Mouse (Mus musculus): Measurements from ENCODE around the gene Ptprr. TPM values are rescaled to one million over a fixed set of nuclear protein-coding genes. Genes with fewer than 3 reads are reported as not detected.

Gene Ptprr
- polyA plus RNA-seq, 1 experiment = 0.04 TPM

DNA sequence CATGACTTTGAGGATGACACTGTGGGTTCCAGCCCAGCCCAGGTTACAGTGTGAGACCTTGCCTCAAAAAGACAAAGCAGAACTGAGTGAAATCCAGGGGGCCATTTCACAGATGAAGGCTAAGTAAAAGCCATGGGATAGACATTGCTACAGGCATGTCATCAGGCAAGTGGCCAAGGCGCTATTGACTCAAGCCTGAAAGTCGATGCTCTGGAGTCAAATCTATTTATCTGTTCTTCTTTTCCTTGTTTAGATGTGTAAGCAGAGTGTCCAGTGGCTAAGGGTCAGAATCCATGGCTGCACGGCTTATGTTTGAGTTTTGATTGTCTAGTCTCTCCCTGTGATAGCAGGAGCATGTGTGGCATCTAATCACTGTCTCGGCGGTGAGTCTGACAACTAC is 60.6 kb downstream of the Ptprr start:
- TF ChIP-seq USF1 (IDR thresholded peaks at IDR 0.05; ENCODE audit: low read depth) (no peak), MYOD1 (IDR thresholded peaks at IDR 0.05; ENCODE audit: control insufficient read depth, insufficient read length, low read depth) (no peak), CTCF (IDR thresholded peaks at IDR 0.05; ENCODE audit: control insufficient read depth, insufficient read depth, insufficient read length) (no peak), FOSL1 (IDR thresholded peaks at IDR 0.05; ENCODE audit: insufficient read depth, low read length, poor library complexity, severe bottlenecking) (no peak)
- no peak overlapping the region for H3K4me3 ChIP-seq (ENCODE audit: insufficient read depth, poor library complexity, severe bottlenecking)
- H3K79me2 ChIP-seq (ENCODE audit: control insufficient read depth, insufficient read depth) = no peaks in the 10 kb centered on the region
- H3ac ChIP-seq (ENCODE audit: control insufficient read depth, insufficient read length, low read depth) = no peak overlapping the region
- H3K36me3 ChIP-seq (ENCODE audit: control insufficient read depth, insufficient read depth) = no peaks in the 10 kb centered on the region
- no peaks in the 10 kb centered on the region for H3K79me3 ChIP-seq (ENCODE audit: low read depth)
- peaks cover 7% of the 10 kb centered on the region for H3K27me3 ChIP-seq (ENCODE audit: control insufficient read depth, insufficient read depth, insufficient read length)

DNA sequence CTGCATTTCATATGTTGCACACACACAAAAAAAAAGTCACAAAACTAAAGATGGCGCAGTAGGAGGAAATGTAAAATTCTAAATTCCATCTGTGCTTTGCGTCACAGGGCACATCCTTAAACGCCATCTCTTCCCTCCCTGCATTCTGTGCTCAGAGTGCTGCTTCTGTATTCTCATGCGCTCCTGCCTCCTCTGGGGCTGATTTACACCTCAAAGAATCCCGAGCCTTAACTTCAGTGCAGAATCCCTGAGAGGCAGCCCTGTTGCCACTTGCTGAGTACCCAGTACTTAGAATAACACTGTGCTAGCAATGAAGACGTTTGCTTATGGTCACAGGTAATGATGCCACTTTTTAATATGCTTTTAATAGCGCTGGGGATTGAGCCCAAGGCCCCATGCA is 61.4 kb downstream of the Ptprr start:
- no peak overlapping the region for H3K4me3 ChIP-seq (ENCODE audit: insufficient read depth, poor library complexity, severe bottlenecking)
- H3K79me2 ChIP-seq (ENCODE audit: control insufficient read depth, insufficient read depth) = no peaks in the 10 kb centered on the region
- no peak overlapping the region for H3ac ChIP-seq (ENCODE audit: control insufficient read depth, insufficient read length, low read depth)
- no peak for TF ChIP-seq MYOD1 (IDR thresholded peaks at IDR 0.05; ENCODE audit: control insufficient read depth, insufficient read length, low read depth)
- no peak for TF ChIP-seq CTCF (IDR thresholded peaks at IDR 0.05; ENCODE audit: control insufficient read depth, insufficient read depth, insufficient read length)
- TF ChIP-seq FOSL1 (IDR thresholded peaks at IDR 0.05; ENCODE audit: insufficient read depth, low read length, poor library complexity, severe bottlenecking) = no peak
- no peak for TF ChIP-seq USF1 (IDR thresholded peaks at IDR 0.05; ENCODE audit: low read depth)
- TF ChIP-seq MAX (IDR thresholded peaks at IDR 0.05) = no peak
- TF ChIP-seq MYOG (IDR thresholded peaks at IDR 0.05; ENCODE audit: control insufficient read depth, extremely low read depth, insufficient read length) = no peak
- TF ChIP-seq CEBPB (IDR thresholded peaks at IDR 0.05; ENCODE audit: low read depth) = no peak
- no peaks in the 10 kb centered on the region for H3K36me3 ChIP-seq (ENCODE audit: control insufficient read depth, insufficient read depth)
- H3K79me3 ChIP-seq (ENCODE audit: low read depth) = no peaks in the 10 kb centered on the region
- peaks cover 7% of the 10 kb centered on the region for H3K27me3 ChIP-seq (ENCODE audit: control insufficient read depth, insufficient read depth, insufficient read length)

DNA sequence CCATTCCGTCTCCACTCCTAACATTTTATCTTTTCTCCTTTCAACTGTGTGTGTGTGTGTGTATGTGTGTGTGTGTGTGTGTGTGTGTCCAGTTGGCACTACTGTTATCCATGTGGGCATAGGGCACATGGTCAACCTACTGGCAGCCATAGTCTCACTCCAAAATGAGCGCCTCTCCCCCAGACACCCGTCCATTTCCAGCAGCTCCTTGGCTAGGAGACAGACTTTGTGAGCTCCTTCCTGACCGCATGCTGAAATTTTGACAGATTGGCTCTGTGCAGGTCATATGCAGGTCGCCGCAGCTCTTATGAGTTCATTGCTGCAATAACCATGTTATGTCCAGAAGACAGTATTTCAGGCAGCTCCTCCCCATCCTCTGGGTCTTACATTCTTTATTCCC is 62.8 kb downstream of the Ptprr start:
- Histone ChIP-seq H3K79me2 (ENCODE audit: control insufficient read depth, insufficient read depth) (no peaks in the 10 kb centered on the region), H3K27me3 (ENCODE audit: control insufficient read depth, insufficient read depth, insufficient read length) (peaks cover 7% of the 10 kb centered on the region)
- TF ChIP-seq CTCF (IDR thresholded peaks at IDR 0.05; ENCODE audit: control insufficient read depth, insufficient read depth, insufficient read length) (no peak), MAX (IDR thresholded peaks at IDR 0.05) (no peak), MYOD1 (IDR thresholded peaks at IDR 0.05; ENCODE audit: control insufficient read depth, insufficient read length, low read depth) (no peak), FOSL1 (IDR thresholded peaks at IDR 0.05; ENCODE audit: insufficient read depth, low read length, poor library complexity, severe bottlenecking) (no peak), USF1 (IDR thresholded peaks at IDR 0.05; ENCODE audit: low read depth) (no peak), MYOG (IDR thresholded peaks at IDR 0.05; ENCODE audit: control insufficient read depth, extremely low read depth, insufficient read length) (no peak), CEBPB (IDR thresholded peaks at IDR 0.05; ENCODE audit: low read depth) (no peak)

DNA sequence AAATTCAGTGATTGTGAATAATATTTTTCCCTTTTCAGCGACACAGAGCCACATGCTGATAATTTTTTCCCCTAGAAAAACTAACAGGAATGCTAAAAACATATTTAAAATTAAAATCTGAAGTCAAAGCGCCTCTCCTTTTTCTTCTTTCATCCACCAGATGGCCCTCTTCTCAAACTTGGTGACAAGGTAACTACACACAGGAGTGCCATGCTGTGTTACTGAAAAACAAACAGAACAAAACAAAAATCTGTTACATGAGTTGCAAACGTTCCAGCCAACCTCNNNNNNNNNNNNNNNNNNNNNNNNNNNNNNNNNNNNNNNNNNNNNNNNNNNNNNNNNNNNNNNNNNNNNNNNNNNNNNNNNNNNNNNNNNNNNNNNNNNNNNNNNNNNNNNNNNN is 66.0 kb downstream of the Ptprr start:
- TF ChIP-seq MAX (IDR thresholded peaks at IDR 0.05) = no peak
- TF ChIP-seq FOSL1 (IDR thresholded peaks at IDR 0.05; ENCODE audit: insufficient read depth, low read length, poor library complexity, severe bottlenecking) = no peak
- no peak for TF ChIP-seq MYOG (IDR thresholded peaks at IDR 0.05; ENCODE audit: control insufficient read depth, extremely low read depth, insufficient read length)
- TF ChIP-seq CTCF (IDR thresholded peaks at IDR 0.05; ENCODE audit: control insufficient read depth, insufficient read depth, insufficient read length) = no peak
- TF ChIP-seq USF1 (IDR thresholded peaks at IDR 0.05; ENCODE audit: low read depth) = no peak
- no peak for TF ChIP-seq CEBPB (IDR thresholded peaks at IDR 0.05; ENCODE audit: low read depth)
- TF ChIP-seq MYOD1 (IDR thresholded peaks at IDR 0.05; ENCODE audit: control insufficient read depth, insufficient read length, low read depth) = no peak
- Histone ChIP-seq H3K4me3 (ENCODE audit: insufficient read depth, poor library complexity, severe bottlenecking) (no peak overlapping the region), H3K27me3 (ENCODE audit: control insufficient read depth, insufficient read depth, insufficient read length) (peaks cover 4% of the 10 kb centered on the region), H3ac (ENCODE audit: control insufficient read depth, insufficient read length, low read depth) (no peak overlapping the region), H3K79me3 (ENCODE audit: low read depth) (no peaks in the 10 kb centered on the region), H3K36me3 (ENCODE audit: control insufficient read depth, insufficient read depth) (no peaks in the 10 kb centered on the region), H3K79me2 (ENCODE audit: control insufficient read depth, insufficient read depth) (no peaks in the 10 kb centered on the region)

More for the DNA sequence above, 62.8 kb downstream of the Ptprr start:
- H3K36me3 ChIP-seq (ENCODE audit: control insufficient read depth, insufficient read depth) = no peaks in the 10 kb centered on the region
- H3ac ChIP-seq (ENCODE audit: control insufficient read depth, insufficient read length, low read depth) = no peak overlapping the region
- H3K4me3 ChIP-seq (ENCODE audit: insufficient read depth, poor library complexity, severe bottlenecking) = no peak overlapping the region
- H3K79me3 ChIP-seq (ENCODE audit: low read depth) = no peaks in the 10 kb centered on the region

DNA sequence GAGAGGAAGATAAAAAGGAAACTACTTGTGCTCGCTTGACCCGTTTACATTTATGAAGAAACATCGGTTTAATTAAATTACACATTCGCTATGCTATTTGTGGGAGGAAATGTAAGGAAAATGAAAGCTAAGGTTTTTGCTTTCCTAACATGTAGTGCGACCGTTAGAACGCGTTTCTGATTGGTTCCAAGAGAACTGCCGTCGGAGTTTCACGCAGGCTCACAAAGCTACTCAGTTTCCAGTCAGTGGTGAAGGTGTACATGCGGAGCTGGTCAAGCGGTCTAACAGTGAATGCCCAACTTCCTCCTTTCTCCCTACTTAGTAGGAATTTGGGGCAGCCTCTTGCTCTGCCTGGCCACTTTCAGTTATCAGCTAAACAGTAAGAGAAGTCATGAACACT is 78.5 kb downstream of the Ptprr start:
- no peak overlapping the region for H3K4me3 ChIP-seq (ENCODE audit: insufficient read depth, poor library complexity, severe bottlenecking)
- H3K79me3 ChIP-seq (ENCODE audit: low read depth) = no peaks in the 10 kb centered on the region
- no peaks in the 10 kb centered on the region for H3K36me3 ChIP-seq (ENCODE audit: control insufficient read depth, insufficient read depth)
- H3K79me2 ChIP-seq (ENCODE audit: control insufficient read depth, insufficient read depth) = no peaks in the 10 kb centered on the region
- no peak for TF ChIP-seq USF1 (IDR thresholded peaks at IDR 0.05; ENCODE audit: low read depth)
- no peak for TF ChIP-seq MYOG (IDR thresholded peaks at IDR 0.05; ENCODE audit: control insufficient read depth, extremely low read depth, insufficient read length)
- TF ChIP-seq MYOD1 (IDR thresholded peaks at IDR 0.05; ENCODE audit: control insufficient read depth, insufficient read length, low read depth) = no peak
- no peak for TF ChIP-seq CTCF (IDR thresholded peaks at IDR 0.05; ENCODE audit: control insufficient read depth, insufficient read depth, insufficient read length)
- TF ChIP-seq FOSL1 (IDR thresholded peaks at IDR 0.05; ENCODE audit: insufficient read depth, low read length, poor library complexity, severe bottlenecking) = no peak
- no peak for TF ChIP-seq CEBPB (IDR thresholded peaks at IDR 0.05; ENCODE audit: low read depth)
- TF ChIP-seq MAX (IDR thresholded peaks at IDR 0.05) = no peak
- no peaks in the 10 kb centered on the region for H3K27me3 ChIP-seq (ENCODE audit: control insufficient read depth, insufficient read depth, insufficient read length)
- H3ac ChIP-seq (ENCODE audit: control insufficient read depth, insufficient read length, low read depth) = no peak overlapping the region

DNA sequence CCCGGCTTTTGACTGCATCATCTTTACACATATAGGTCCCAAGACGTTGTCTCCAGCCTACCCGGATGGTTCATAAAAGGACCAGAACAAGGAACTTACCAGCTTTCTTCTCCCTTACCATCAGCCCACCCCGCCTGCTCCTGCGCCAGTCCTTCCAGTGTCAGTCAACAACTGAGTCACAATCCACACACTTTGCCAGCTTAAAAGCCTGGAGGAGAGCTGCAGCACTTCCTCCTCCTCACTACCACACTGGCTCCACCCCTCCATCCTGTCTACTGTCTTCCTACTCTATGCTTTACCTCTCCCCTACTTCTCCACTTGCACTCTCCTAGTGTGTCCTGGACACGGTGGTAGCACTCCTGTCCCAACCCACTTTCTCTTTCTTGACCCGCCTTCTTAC is 80.5 kb downstream of the Ptprr start:
- TF ChIP-seq MYOD1 (IDR thresholded peaks at IDR 0.05; ENCODE audit: control insufficient read depth, insufficient read length, low read depth) (no peak), MAX (IDR thresholded peaks at IDR 0.05) (no peak), FOSL1 (IDR thresholded peaks at IDR 0.05; ENCODE audit: insufficient read depth, low read length, poor library complexity, severe bottlenecking) (no peak), MYOG (IDR thresholded peaks at IDR 0.05; ENCODE audit: control insufficient read depth, extremely low read depth, insufficient read length) (no peak), USF1 (IDR thresholded peaks at IDR 0.05; ENCODE audit: low read depth) (no peak), CTCF (IDR thresholded peaks at IDR 0.05; ENCODE audit: control insufficient read depth, insufficient read depth, insufficient read length) (no peak), CEBPB (IDR thresholded peaks at IDR 0.05; ENCODE audit: low read depth) (no peak)
- no peak overlapping the region for H3ac ChIP-seq (ENCODE audit: control insufficient read depth, insufficient read length, low read depth)
- no peaks in the 10 kb centered on the region for H3K79me2 ChIP-seq (ENCODE audit: control insufficient read depth, insufficient read depth)
- H3K79me3 ChIP-seq (ENCODE audit: low read depth) = no peaks in the 10 kb centered on the region
- H3K4me3 ChIP-seq (ENCODE audit: insufficient read depth, poor library complexity, severe bottlenecking) = no peak overlapping the region
- no peaks in the 10 kb centered on the region for H3K36me3 ChIP-seq (ENCODE audit: control insufficient read depth, insufficient read depth)
- H3K27me3 ChIP-seq (ENCODE audit: control insufficient read depth, insufficient read depth, insufficient read length) = no peaks in the 10 kb centered on the region
